Mouse (Mus musculus) bone marrow macrophage, adult 2 months (primary cell): ENCODE measurements at regions not wholly inside any gene's neighbourhood (a gene's known extent, or its start where the extent isn't known, plus 50 kb on each side); places are given as distances from the start of the nearest gene placed in this dataset.

ENCODE experiments used
- CTCF ChIP-seq: IDR thresholded peaks from 2 replicates; pipeline ENCODE4 v1.5.1; 2012; ENCODE audit warnings: low read depth, mild to moderate bottlenecking, low read length, moderate library complexity
- POLR2A ChIP-seq: IDR thresholded peaks from 2 replicates; pipeline ENCODE4 v1.6.1; 2012; ENCODE audit warnings: mild to moderate bottlenecking, low read depth, low read length, borderline replicate concordance

DNA sequence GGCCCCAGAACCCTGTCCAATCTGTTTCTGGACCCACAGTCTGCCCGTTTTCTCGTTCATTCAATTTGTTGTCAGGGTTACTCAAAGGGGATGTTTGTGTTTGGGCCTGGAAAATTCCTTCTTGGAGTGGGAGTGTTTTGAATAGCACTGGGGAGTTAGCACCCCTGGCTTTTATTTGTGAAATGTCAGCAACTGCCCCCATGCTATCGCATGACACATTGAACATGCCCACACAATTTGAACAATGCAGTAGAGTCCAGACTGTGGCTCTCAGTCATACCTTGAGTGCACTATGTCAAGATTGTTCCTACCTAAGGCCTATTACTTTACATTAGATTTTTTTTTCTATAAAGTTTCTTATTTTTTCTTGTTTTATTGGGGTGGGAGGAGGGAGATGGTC is 195.2 kb upstream of the Ccdc54 start:
- TF ChIP-seq CTCF (no peak), POLR2A (no peak)
